Mouse (Mus musculus) kidney, postnatal 0 days (tissue): Measurements from ENCODE around the gene Zkscan8. TPM values are rescaled to one million over a fixed set of nuclear protein-coding genes. Genes with fewer than 3 reads are reported as not detected.
A peak's percentile ranks its signal among the peaks of the same experiment; 100 is the strongest.
"Not testable (repeated sequence)": the region's sequence is repeated elsewhere in the genome, so short reads cannot be mapped to it uniquely, and the experiment has no call there.

Experiments
- ATAC-seq: fragments of 200-750 bp; cut with Nextera tagmentation; replicated peaks from 2 replicates; pipeline ENCODE4 v1.8.0; 2017; ENCODE audit warnings: low read depth, moderate number of reproducible peaks, moderate TSS enrichment, moderate library complexity; ENCODE audit not compliant: low FRiP score
- DNase-seq: peaks from one replicate; pipeline ENCODE4 v3.0.0-alpha.2; 2016; ENCODE audit warnings: low spot score
- H3K27ac ChIP-seq: fragments of 300-500 bp; sonication (generic); 2 replicates; pipeline ENCODE4 v1.5.1; 2014; ENCODE audit warnings: mild to moderate bottlenecking
- H3K27me3 ChIP-seq: fragments of 300-500 bp; sonication (generic); 2 replicates; pipeline ENCODE4 v1.6.1; 2014; ENCODE audit warnings: low read length, mixed read lengths; ENCODE audit not compliant: insufficient read depth
- H3K36me3 ChIP-seq: fragments of 300-500 bp; sonication (generic); 2 replicates; pipeline ENCODE4 v1.6.1; 2014; ENCODE audit warnings: low read length, mixed read lengths; ENCODE audit not compliant: insufficient read depth
- H3K4me1 ChIP-seq: fragments of 300-500 bp; sonication (generic); replicated peaks from 2 replicates; pipeline ENCODE4 v1.6.1; 2014; ENCODE audit warnings: antibody characterized with exemption, low read length, mixed read lengths; ENCODE audit not compliant: insufficient read depth
- H3K4me2 ChIP-seq: fragments of 300-500 bp; sonication (generic); 2 replicates; pipeline ENCODE4 v1.6.1; 2014; ENCODE audit warnings: mild to moderate bottlenecking, low read length, moderate library complexity, mixed read lengths
- H3K4me3 ChIP-seq: fragments of 300-500 bp; sonication (generic); replicated peaks from 2 replicates; pipeline ENCODE4 v1.5.1; 2014; ENCODE audit warnings: low read depth, low read length
- H3K9ac ChIP-seq: fragments of 300-500 bp; sonication (generic); 2 replicates; pipeline ENCODE4 v1.6.1; 2014; ENCODE audit warnings: low read depth, low read length
- H3K9me3 ChIP-seq: fragments of 300-500 bp; sonication (generic); replicated peaks from 2 replicates; pipeline ENCODE4 v1.6.1; 2016; ENCODE audit warnings: low read length, inconsistent platforms, mixed read lengths
- CTCF ChIP-seq: IDR thresholded peaks from 2 replicates; pipeline ENCODE4 v1.5.1; 2016; ENCODE audit warnings: antibody characterized with exemption, low read depth, mild to moderate bottlenecking, moderate library complexity
- WGBS: fragments of 180-500 bp; shearing (Covaris S2); extraction: QIAGEN DNeasy Blood & Tissue Kit; methylation state at CpG from one replicate; pipeline ENCODE4 v1.1.7; 2014; 5-methylcytosine and 5-hydroxymethylcytosine counted together
- polyA plus RNA-seq: library from polyadenylated mRNA; unstranded; fragments of >200 nt; fragmentation: Nextera tagmentation; extraction: Ambion mirVana; gene quantifications from 2 replicates; pipeline ENCODE4 v1.2.1, GENCODE M21; 2015

Zkscan8 gene
- polyA plus RNA-seq, 1 experiment from 2014 or later: 4.6 TPM

GRCm38 (mm10) chr13:21506221-21506649 lies 24.7 kb downstream of the Zkscan8 start:
- peak overlapping the region; percentile 66 for H3K4me3 ChIP-seq
- no peaks in the 10 kb centered on the region for H3K4me1 ChIP-seq
- peak overlapping the region; percentile 65 for H3K9ac ChIP-seq
- peak overlapping the region; percentile 55 for H3K4me2 ChIP-seq
- H3K9me3 ChIP-seq: no peaks in the 10 kb centered on the region
- DNase-seq (peak; percentile 94), ATAC-seq (peak; percentile 99)
- 1% methylated on average over 21 of the region's 21 CpGs for WGBS
- peak overlapping the region; percentile 81 for H3K27ac ChIP-seq
- TF ChIP-seq CTCF: no peak
- no peaks in the 10 kb centered on the region for H3K27me3 ChIP-seq
- no peaks in the 10 kb centered on the region for H3K36me3 ChIP-seq

GRCm38 (mm10) chr13:21502296-21502695 lies 28.6 kb downstream of the Zkscan8 start:
- H3K9ac ChIP-seq: no peak overlapping the region
- no peak for ATAC-seq
- no peak overlapping the region for H3K4me3 ChIP-seq
- no peaks in the 10 kb centered on the region for H3K4me1 ChIP-seq
- H3K9me3 ChIP-seq: no peaks in the 10 kb centered on the region
- no peak overlapping the region for H3K4me2 ChIP-seq
- H3K36me3 ChIP-seq: no peaks in the 10 kb centered on the region
- WGBS: 85% methylated on average over 5 of the region's 5 CpGs
- TF ChIP-seq CTCF: no peak
- H3K27ac ChIP-seq: no peak overlapping the region
- DNase-seq: no peak
- no peaks in the 10 kb centered on the region for H3K27me3 ChIP-seq

- H3K4me1 ChIP-seq, H3K4me2 ChIP-seq, H3K9ac ChIP-seq, H3K27ac ChIP-seq, H3K4me3 ChIP-seq, DNase-seq, H3K36me3 ChIP-seq, H3K27me3 ChIP-seq, H3K9me3 ChIP-seq, ATAC-seq: not testable (repeated sequence)
- 89% methylated on average over 15 of the region's 17 CpGs for WGBS
These were observed 29.7 kb downstream of the Zkscan8 start, which contains the start of gene Gm11273 for GRCm38 (mm10) chr13:21501182-21501581. Gene Gm11273 (minus strand): TSS chr13:21501418.

GRCm38 (mm10) chr13:21495080-21495479 lies 35.8 kb downstream of the Zkscan8 start, which contains the start of gene AK157302:
Gene AK157302 (plus strand): TSS chr13:21495223.
- H3K9me3 ChIP-seq: no peaks in the 10 kb centered on the region
- H3K27me3 ChIP-seq: no peaks in the 10 kb centered on the region
- H3K36me3 ChIP-seq: no peaks in the 10 kb centered on the region
- TF ChIP-seq CTCF: no peak
- H3K4me1 ChIP-seq: no peaks in the 10 kb centered on the region
- DNase-seq (no peak), ATAC-seq (no peak)
- 93% methylated on average over 21 of the region's 21 CpGs for WGBS
- H3K4me2 ChIP-seq: no peak within 1 kb of the TSS
- H3K9ac ChIP-seq: no peak within 1 kb of the TSS
- H3K27ac ChIP-seq: no peak within 1 kb of the TSS
- no peak within 1 kb of the TSS for H3K4me3 ChIP-seq

- H3K36me3 ChIP-seq: no peaks in the 10 kb centered on the region
- no peaks in the 10 kb centered on the region for H3K27me3 ChIP-seq
- H3K27ac ChIP-seq: no peak overlapping the region
- no peak overlapping the region for H3K9ac ChIP-seq
- DNase-seq (no peak), ATAC-seq (no peak)
- H3K4me2 ChIP-seq: no peak overlapping the region
- no peaks in the 10 kb centered on the region for H3K9me3 ChIP-seq
- TF ChIP-seq CTCF: no peak
- WGBS: 93% methylated on average over 5 of the region's 5 CpGs
- no peak overlapping the region for H3K4me3 ChIP-seq
- no peaks in the 10 kb centered on the region for H3K4me1 ChIP-seq
These were observed 38.1 kb downstream of the Zkscan8 start for GRCm38 (mm10) chr13:21492847-21493246.

- Histone ChIP-seq H3K4me2 (no peak overlapping the region), H3K27ac (no peak overlapping the region), H3K4me3 (no peak overlapping the region), H3K4me1 (no peaks in the 10 kb centered on the region), H3K9me3 (no peaks in the 10 kb centered on the region), H3K27me3 (no peaks in the 10 kb centered on the region), H3K36me3 (no peaks in the 10 kb centered on the region), H3K9ac (no peak overlapping the region)
- TF ChIP-seq CTCF: no peak
- ATAC-seq (no peak), DNase-seq (no peak)
- 88% methylated on average over 1 of the region's 1 CpGs for WGBS
These were observed 44.0 kb downstream of the Zkscan8 start for GRCm38 (mm10) chr13:21486881-21487280.
